ENCODE assay signal across 25 mouse cellular contexts in genomic region chr6:52435358-52435757, GRCm38 (mm10).
"Had no signal": no experiment of that assay in that cellular context is flagged by ENCODE, and none has a peak within 500 bp of the region (broad histone marks: within the 10 kb centered on the region; RNA-seq: fewer than 3 reads in every experiment).

No protein-coding gene starts in this region.

- H3K4me1 ChIP-seq: embryonic facial prominence, embryonic 10.5 days; embryonic facial prominence, embryonic 12.5 days; forebrain, embryonic 12.5 days; forebrain, embryonic 13.5 days; forebrain, embryonic 15.5 days had no signal

- H3K9me3 ChIP-seq: embryonic facial prominence, embryonic 10.5 days; embryonic facial prominence, embryonic 12.5 days; embryonic facial prominence, embryonic 13.5 days; embryonic facial prominence, embryonic 15.5 days; forebrain, embryonic 10.5 days; forebrain, embryonic 12.5 days; forebrain, embryonic 13.5 days; forebrain, embryonic 15.5 days; heart, embryonic 10.5 days had no signal

- H3K4me3 ChIP-seq: embryonic facial prominence, embryonic 10.5 days; embryonic facial prominence, embryonic 12.5 days; embryonic facial prominence, embryonic 13.5 days; embryonic facial prominence, embryonic 15.5 days; erythroblast, embryonic 14.5 days; forebrain, embryonic 10.5 days; forebrain, embryonic 12.5 days; forebrain, embryonic 13.5 days; forebrain, embryonic 15.5 days; gastrocnemius, adult 2 months; heart, adult 2 months; heart, embryonic 10.5 days had no signal

- H3K27ac ChIP-seq: embryonic facial prominence, embryonic 10.5 days; embryonic facial prominence, embryonic 12.5 days; embryonic facial prominence, embryonic 13.5 days; embryonic facial prominence, embryonic 15.5 days; forebrain, embryonic 10.5 days; forebrain, embryonic 12.5 days; forebrain, embryonic 13.5 days; forebrain, embryonic 15.5 days; gastrocnemius, adult 2 months; heart, adult 2 months; heart, embryonic 10.5 days had no signal

- DNase-seq: cerebellum, adult 9-10 months; cerebellum, adult 9-11 months; cerebellum, postnatal 10 days; cerebellum, postnatal 14 days; cerebellum, postnatal 25 days; cerebellum, postnatal 36 days; embryo, embryonic 11 days; forebrain, postnatal 0 days; gastrocnemius, adult 2 months; gastrocnemius, postnatal 10 days; gastrocnemius, postnatal 14 days; gastrocnemius, postnatal 25 days; gastrocnemius, postnatal 36 days; heart, adult 18-20 months; heart, adult 2 months had no signal

- H3K36me3 ChIP-seq: embryonic facial prominence, embryonic 10.5 days; embryonic facial prominence, embryonic 12.5 days; embryonic facial prominence, embryonic 13.5 days; embryonic facial prominence, embryonic 15.5 days; forebrain, embryonic 10.5 days; forebrain, embryonic 12.5 days; forebrain, embryonic 15.5 days; heart, embryonic 10.5 days had no signal

- H3K9ac ChIP-seq: embryonic facial prominence, embryonic 12.5 days; embryonic facial prominence, embryonic 13.5 days; embryonic facial prominence, embryonic 15.5 days; forebrain, embryonic 12.5 days; forebrain, embryonic 13.5 days; forebrain, embryonic 15.5 days; forebrain, postnatal 0 days had no signal

- H3K27me3 ChIP-seq: embryonic facial prominence, embryonic 12.5 days; embryonic facial prominence, embryonic 13.5 days; embryonic facial prominence, embryonic 15.5 days; forebrain, embryonic 12.5 days; forebrain, embryonic 13.5 days; forebrain, embryonic 15.5 days had no signal
